Mouse (Mus musculus) spleen, adult 2 months (tissue): ENCODE results near the gene Dnajb11. TPM values are rescaled to one million over a fixed set of nuclear protein-coding genes. Genes with fewer than 3 reads are reported as not detected.

Experiments used
- DNase-seq, 2 experiments: peaks; one replicate each; pipeline versions ENCODE4 v3.0.0 to v3.0.0-alpha.2; 2012 to 2021; ENCODE audit warnings: low spot score in 2 of 2, low read depth in 1 of 2
- H3K27ac ChIP-seq: fragments of 200-500 bp; 2 replicates; pipeline ENCODE4 v1.5.1; 2012; ENCODE audit warnings: low read length, inconsistent platforms; ENCODE audit not compliant: insufficient read depth
- H3K27me3 ChIP-seq: fragments of 200-500 bp; 2 replicates; pipeline ENCODE4 v1.6.1; 2012; ENCODE audit warnings: mild to moderate bottlenecking, moderate library complexity, low read length, inconsistent platforms; ENCODE audit not compliant: control insufficient read depth, insufficient read depth
- H3K36me3 ChIP-seq: fragments of 200-500 bp; 2 replicates; pipeline ENCODE4 v1.6.1; 2012; ENCODE audit warnings: mild to moderate bottlenecking, low read length, inconsistent platforms; ENCODE audit not compliant: control insufficient read depth, insufficient read depth
- H3K4me1 ChIP-seq: fragments of 200-500 bp; 2 replicates; pipeline ENCODE4 v1.6.1; 2011; ENCODE audit warnings: inconsistent platforms; ENCODE audit not compliant: control insufficient read depth, insufficient read depth, insufficient read length
- H3K4me3 ChIP-seq: fragments of 200-500 bp; 2 replicates; pipeline ENCODE4 v1.5.1; 2011; ENCODE audit warnings: mild to moderate bottlenecking, inconsistent platforms; ENCODE audit not compliant: insufficient read depth, insufficient read length; ENCODE audit errors: extremely low read depth
- CTCF ChIP-seq: fragments of 200-500 bp; IDR thresholded peaks from 2 replicates; pipeline ENCODE4 v1.5.1; 2011; ENCODE audit warnings: mild to moderate bottlenecking, inconsistent platforms; ENCODE audit not compliant: insufficient read depth, insufficient read length, insufficient replicate concordance; ENCODE audit errors: extremely low read depth
- POLR2A ChIP-seq: fragments of 200-500 bp; IDR thresholded peaks from 2 replicates; pipeline ENCODE4 v1.6.1; 2011; ENCODE audit warnings: low read depth, low read length, inconsistent platforms
- WGBS: fragments of 180-500 bp; shearing (Covaris S2); methylation state at CpG from one replicate; pipeline ENCODE4 v1.1.7; 2018; 5-methylcytosine and 5-hydroxymethylcytosine counted together
- polyA plus RNA-seq: library from polyadenylated mRNA; depleted of rRNA; stranded (reverse); fragments of >200 nt; gene quantifications from 2 replicates; pipeline ENCODE4 v1.2.3, GENCODE M21; 2012

The Dnajb11 gene
- polyA plus RNA-seq, 1 experiment = 13.3 TPM

GRCm38 (mm10) chr16:22872397-22872796 is 14.8 kb downstream of the Dnajb11 start:
- TF ChIP-seq POLR2A (no peak), CTCF (no peak)
- H3K4me3 ChIP-seq = no peak overlapping the region
- no peak overlapping the region for H3K27ac ChIP-seq
- WGBS = 96% methylated on average over 8 of the region's 8 CpGs
- no peaks in the 10 kb centered on the region for H3K27me3 ChIP-seq
- DNase-seq = no peak
- H3K36me3 ChIP-seq = peaks cover 40% of the 10 kb centered on the region
- no peaks in the 10 kb centered on the region for H3K4me1 ChIP-seq

DNA sequence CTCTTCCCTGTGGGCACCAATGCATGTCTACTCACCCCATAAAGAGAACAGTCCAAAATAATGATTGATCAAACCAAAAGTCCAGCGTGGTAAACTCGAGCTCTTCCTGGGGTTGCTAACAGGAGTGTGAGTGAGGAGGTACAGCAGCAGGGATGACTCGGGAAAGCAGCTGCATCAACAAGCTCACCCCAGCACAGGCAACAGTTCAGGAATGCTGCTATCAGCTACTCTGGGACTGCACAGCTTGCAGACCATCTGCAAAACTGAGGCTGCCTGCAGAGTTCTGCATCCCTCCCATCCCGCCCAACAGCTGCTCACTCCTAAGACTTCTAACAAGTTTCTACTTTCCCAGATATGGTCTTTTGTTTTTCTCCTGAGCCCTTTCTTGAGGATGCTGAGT is 15.7 kb downstream of the Dnajb11 start:
- Histone ChIP-seq H3K27me3 (no peaks in the 10 kb centered on the region), H3K4me3 (no peak overlapping the region), H3K36me3 (peaks cover 34% of the 10 kb centered on the region), H3K4me1 (no peaks in the 10 kb centered on the region), H3K27ac (no peak overlapping the region)
- DNase-seq = no peak
- WGBS = 86% methylated on average over 4 of the region's 4 CpGs
- TF ChIP-seq CTCF = no peak
- no peak for TF ChIP-seq POLR2A

DNA sequence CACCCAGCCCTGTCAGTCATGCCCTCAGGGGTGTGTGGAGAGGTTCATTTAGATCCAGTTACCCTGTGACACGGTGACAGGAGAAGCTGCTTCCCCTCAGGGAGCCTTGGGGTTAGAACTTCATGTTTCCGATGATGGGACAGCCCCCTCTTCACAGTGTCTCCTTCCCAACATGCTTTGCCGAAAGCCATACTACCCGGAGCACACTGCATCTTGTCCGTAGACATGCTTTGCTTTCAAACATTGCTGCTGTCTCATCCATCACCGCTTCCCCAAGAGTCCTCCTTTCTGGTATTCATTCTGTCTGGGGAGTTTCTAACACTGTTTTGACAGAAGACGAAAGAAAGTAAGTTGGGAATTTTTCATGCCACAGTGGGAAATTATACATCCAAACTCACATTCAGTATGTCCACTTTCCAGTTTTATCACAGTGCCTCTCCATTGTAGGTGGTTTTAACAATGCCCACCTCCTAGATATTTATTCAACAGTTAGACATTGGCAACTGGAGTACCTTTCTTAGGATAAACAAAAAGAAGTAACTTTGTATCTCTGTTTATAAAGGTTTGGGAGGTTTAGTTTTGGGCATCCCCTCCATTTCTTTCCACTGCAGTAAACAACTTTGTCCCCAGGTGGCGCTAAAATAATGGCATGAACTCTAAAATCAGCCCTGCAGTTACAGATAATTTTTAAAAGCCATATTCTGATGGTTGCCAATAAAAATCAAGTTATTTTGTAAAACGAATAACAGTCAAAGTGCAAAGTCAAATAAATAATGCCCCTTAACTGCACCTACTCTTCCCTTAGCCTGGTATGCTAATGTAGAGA is 18.8 kb downstream of the Dnajb11 start:
- DNase-seq = peak in 1 of 2 experiments; percentile 17
- Histone ChIP-seq H3K27ac (no peak overlapping the region), H3K4me3 (no peak overlapping the region), H3K27me3 (no peaks in the 10 kb centered on the region), H3K36me3 (peaks cover 11% of the 10 kb centered on the region), H3K4me1 (no peaks in the 10 kb centered on the region)
- WGBS = 54% methylated on average over 9 of the region's 9 CpGs
- TF ChIP-seq CTCF (no peak), POLR2A (no peak)

DNA sequence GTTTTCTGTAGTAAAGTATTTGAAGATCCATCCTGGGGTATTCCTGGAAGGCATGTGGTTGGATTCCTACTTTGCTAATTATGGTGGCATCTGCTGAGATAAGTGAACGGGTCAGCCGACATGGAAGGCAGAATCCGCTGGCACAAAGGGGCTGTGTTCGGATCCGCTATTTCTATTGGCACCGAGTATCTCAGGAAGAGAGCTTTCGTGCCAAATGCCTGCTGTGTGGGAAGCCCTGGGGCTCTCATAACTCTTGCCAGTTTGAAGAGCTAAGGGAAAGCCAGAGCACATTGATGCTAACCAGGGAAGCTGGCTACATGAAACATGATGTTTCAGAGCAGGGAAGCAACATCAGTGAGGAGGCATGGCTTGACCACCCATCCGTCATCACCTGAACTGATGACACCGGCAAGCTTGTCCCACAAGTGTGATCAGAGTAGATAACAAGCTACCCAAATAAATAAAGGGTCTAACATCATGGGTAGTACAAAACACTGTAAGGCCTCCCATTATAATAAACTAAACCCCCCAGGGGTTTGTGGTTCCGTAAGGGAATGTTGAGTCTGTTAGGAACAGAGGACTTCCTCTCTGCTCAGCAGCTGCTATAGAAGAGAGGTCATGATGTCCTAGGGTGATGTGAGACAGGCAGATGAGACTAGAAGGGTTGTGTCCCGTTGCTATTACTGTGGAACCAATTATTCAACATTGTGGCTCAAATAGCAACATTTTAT is 20.2 kb downstream of the Dnajb11 start:
- Histone ChIP-seq H3K27ac (no peak overlapping the region), H3K4me3 (no peak overlapping the region), H3K27me3 (no peaks in the 10 kb centered on the region), H3K36me3 (peaks cover 1% of the 10 kb centered on the region; the same call in 1 of the 2 replicates), H3K4me1 (no peaks in the 10 kb centered on the region)
- no peak for TF ChIP-seq POLR2A
- no peak for TF ChIP-seq CTCF
- WGBS = 90% methylated on average over 11 of the region's 11 CpGs
- DNase-seq = no peak

DNA sequence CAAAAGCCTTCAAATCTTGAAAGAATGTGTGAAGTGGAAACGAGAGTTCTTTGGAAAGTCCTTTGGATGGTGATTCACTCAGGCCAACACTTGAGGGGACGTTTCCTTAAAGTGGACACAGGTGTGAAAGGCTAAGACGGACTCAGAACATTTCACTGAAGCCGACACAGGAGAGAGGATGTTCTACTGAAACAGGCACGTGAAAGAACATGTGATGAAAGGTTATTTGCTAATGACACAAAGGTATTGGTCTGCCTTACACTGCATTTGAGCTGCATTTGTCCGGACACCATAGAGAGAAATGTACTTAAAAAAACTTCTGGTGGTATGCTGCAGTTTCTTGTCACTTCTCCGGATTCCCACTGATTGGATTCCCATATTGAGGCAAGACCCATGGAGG is 21.1 kb downstream of the Dnajb11 start:
- DNase-seq = no peak
- no peaks in the 10 kb centered on the region for H3K4me1 ChIP-seq
- WGBS = 82% methylated on average over 7 of the region's 7 CpGs
- H3K27ac ChIP-seq = no peak overlapping the region
- no peaks in the 10 kb centered on the region for H3K27me3 ChIP-seq
- TF ChIP-seq POLR2A = no peak
- TF ChIP-seq CTCF = no peak
- no peak overlapping the region for H3K4me3 ChIP-seq
- H3K36me3 ChIP-seq = no peaks in the 10 kb centered on the region

GRCm38 (mm10) chr16:22879945-22880595 is 22.4 kb downstream of the Dnajb11 start:
- Histone ChIP-seq H3K27ac (no peak overlapping the region), H3K36me3 (no peaks in the 10 kb centered on the region), H3K4me3 (no peak overlapping the region), H3K4me1 (no peaks in the 10 kb centered on the region), H3K27me3 (no peaks in the 10 kb centered on the region)
- TF ChIP-seq POLR2A (no peak), CTCF (no peak)
- 74% methylated on average over 7 of the region's 7 CpGs for WGBS
- DNase-seq = no peak
